Mouse (Mus musculus) midbrain, embryonic 15.5 days (tissue): Measurements from ENCODE around the gene Ffar1. TPM values are rescaled to one million over a fixed set of nuclear protein-coding genes. Genes with fewer than 3 reads are reported as not detected.

ENCODE experiments used
- ATAC-seq: fragments of 200-750 bp; cut with Nextera tagmentation; replicated peaks from 2 replicates; pipeline ENCODE4 v1.8.0; 2017; ENCODE audit warnings: moderate TSS enrichment
- H3K27ac ChIP-seq: fragments of 300-500 bp; sonication (generic); 2 replicates; pipeline ENCODE4 v1.5.1; 2015; ENCODE audit warnings: mild to moderate bottlenecking, inconsistent platforms
- H3K27me3 ChIP-seq: fragments of 300-500 bp; sonication (generic); replicated peaks from 2 replicates; pipeline ENCODE4 v1.6.1; 2015; ENCODE audit warnings: inconsistent platforms
- H3K36me3 ChIP-seq: fragments of 300-500 bp; sonication (generic); replicated peaks from 2 replicates; pipeline ENCODE4 v1.6.1; 2015; ENCODE audit warnings: inconsistent platforms
- H3K4me1 ChIP-seq: fragments of 300-500 bp; sonication (generic); 2 replicates; pipeline ENCODE4 v1.6.1; 2015; ENCODE audit warnings: inconsistent platforms
- H3K4me2 ChIP-seq: fragments of 300-500 bp; sonication (generic); 2 replicates; pipeline ENCODE4 v1.6.1; 2015; ENCODE audit warnings: inconsistent platforms, mild to moderate bottlenecking, moderate library complexity
- H3K4me3 ChIP-seq: fragments of 300-500 bp; sonication (generic); 2 replicates; pipeline ENCODE4 v1.5.1; 2015; ENCODE audit warnings: mild to moderate bottlenecking, inconsistent platforms
- H3K9ac ChIP-seq: fragments of 300-500 bp; sonication (generic); 2 replicates; pipeline ENCODE4 v1.6.1; 2015; ENCODE audit warnings: mild to moderate bottlenecking, inconsistent platforms
- H3K9me3 ChIP-seq: fragments of 300-500 bp; sonication (generic); 2 replicates; pipeline ENCODE4 v1.6.1; 2016; ENCODE audit warnings: inconsistent platforms
- WGBS: fragments of 180-500 bp; shearing (Covaris S2); methylation state at CpG from one replicate; pipeline ENCODE4 v1.1.7; 2015; ENCODE audit warnings: mixed read lengths; 5-methylcytosine and 5-hydroxymethylcytosine counted together
- polyA plus RNA-seq: library from polyadenylated mRNA; unstranded; fragments of >200 nt; fragmentation: Nextera tagmentation; extraction: Ambion mirVana; gene quantifications from 2 replicates; pipeline ENCODE4 v1.2.1, GENCODE M21; 2015

Ffar1 gene
- polyA plus RNA-seq, 1 experiment from 2014 or later, result not detected

DNA sequence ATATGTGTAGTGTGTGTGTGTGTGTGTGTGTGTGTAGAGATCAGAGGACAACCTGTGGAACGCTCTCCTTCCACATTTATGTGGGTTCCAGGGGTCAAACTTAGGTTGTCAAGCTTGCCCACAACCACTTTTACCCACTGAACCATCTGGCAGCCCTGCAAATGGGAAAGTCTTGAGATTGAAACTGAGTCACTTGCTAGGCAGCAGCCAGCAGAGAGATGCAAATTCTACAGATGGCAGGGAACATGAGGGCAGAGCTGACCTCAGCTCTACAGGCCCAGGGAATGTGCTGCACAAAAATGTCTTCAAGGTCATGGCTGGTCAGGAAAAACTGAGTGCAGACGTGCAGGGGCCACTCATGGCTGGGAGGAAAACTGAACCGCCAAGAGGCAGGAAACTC, 20.0 kb upstream of the Ffar1 start:
- Histone ChIP-seq H3K27ac (no peak overlapping the region), H3K9ac (no peak overlapping the region), H3K4me3 (no peak overlapping the region), H3K4me1 (no peaks in the 10 kb centered on the region), H3K4me2 (no peak overlapping the region), H3K27me3 (no peaks in the 10 kb centered on the region), H3K36me3 (no peaks in the 10 kb centered on the region), H3K9me3 (no peaks in the 10 kb centered on the region)
- ATAC-seq, result no peak
- WGBS, result 79% methylated on average over 3 of the region's 3 CpGs

DNA sequence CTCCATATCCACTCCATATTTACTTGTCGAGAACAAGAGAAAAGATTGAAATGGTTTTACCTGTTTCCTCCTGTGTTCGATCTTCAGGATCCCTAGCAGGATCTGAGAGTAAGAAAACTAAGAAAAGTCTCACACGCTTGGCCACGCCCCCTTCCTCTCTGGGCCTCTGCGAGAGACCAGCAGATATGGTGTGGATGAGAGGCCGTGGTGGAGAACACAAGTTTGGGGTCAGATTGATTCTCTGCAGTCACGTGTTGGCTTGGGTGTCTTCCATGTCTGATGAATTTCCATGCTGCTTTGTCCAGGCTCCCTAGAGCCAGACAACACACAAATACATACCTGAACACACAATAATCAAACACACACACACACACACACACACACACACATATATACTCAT, 18.8 kb upstream of the Ffar1 start, which contains the start of gene Cd22:
Gene Cd22, minus strand, starts transcription at position 167 of the 400 bp plus-strand sequence.
- Histone ChIP-seq H3K27ac (no peak within 1 kb of the TSS), H3K4me1 (no peaks in the 10 kb centered on the region), H3K9me3 (no peaks in the 10 kb centered on the region), H3K27me3 (no peaks in the 10 kb centered on the region), H3K9ac (no peak within 1 kb of the TSS), H3K4me3 (no peak within 1 kb of the TSS), H3K36me3 (no peaks in the 10 kb centered on the region), H3K4me2 (no peak within 1 kb of the TSS)
- 74% methylated on average over 7 of the region's 7 CpGs for WGBS
- ATAC-seq, result no peak

DNA sequence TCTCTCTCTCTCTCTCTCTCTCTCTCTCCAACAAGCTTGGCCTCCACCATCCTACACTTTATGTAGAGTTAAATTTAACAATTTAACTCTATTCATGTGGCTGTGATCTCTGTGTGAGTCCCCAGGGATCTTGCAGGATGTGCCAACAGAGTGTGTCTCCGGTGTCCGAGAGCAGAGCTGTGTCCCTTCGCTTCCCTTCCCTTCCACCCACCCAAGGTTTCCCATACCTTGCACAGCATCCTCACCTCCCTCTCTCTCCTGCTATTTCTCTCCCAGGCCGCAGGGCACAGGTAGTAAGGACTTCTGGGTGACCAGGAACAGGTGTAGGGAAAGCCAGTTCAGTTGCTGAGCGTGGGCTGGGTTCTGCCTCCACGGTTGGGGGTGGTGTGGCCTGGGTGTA, 17.6 kb upstream of the Ffar1 start:
- no peak overlapping the region for H3K4me3 ChIP-seq
- H3K9me3 ChIP-seq, result no peaks in the 10 kb centered on the region
- H3K4me2 ChIP-seq, result no peak overlapping the region
- H3K9ac ChIP-seq, result no peak overlapping the region
- H3K27ac ChIP-seq, result no peak overlapping the region
- no peak for ATAC-seq
- H3K4me1 ChIP-seq, result no peaks in the 10 kb centered on the region
- H3K27me3 ChIP-seq, result no peaks in the 10 kb centered on the region
- 81% methylated on average over 6 of the region's 6 CpGs for WGBS
- no peaks in the 10 kb centered on the region for H3K36me3 ChIP-seq

DNA sequence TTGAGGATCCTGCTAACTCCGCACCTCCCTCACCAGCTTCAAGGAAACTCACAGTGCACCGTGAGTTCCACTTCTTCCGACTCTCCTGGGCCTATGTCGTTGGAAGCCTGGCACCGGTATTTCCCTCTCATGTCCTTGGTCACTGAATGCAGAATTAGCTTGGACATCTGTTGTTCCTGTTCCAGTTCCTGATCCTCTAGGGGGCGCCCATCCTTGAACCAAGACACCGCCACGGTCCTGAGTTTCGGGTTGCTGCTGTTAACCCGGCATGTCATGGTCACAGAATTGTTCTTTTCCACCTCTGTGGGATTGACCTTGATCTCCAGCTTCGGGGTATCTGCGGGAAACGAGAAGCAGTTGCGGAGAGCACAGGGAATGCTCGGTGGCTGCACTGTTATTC, 11.7 kb upstream of the Ffar1 start:
- Histone ChIP-seq H3K9me3 (no peaks in the 10 kb centered on the region), H3K36me3 (no peaks in the 10 kb centered on the region), H3K4me2 (peak overlapping the region; percentile 11; the same call in 1 of the 2 replicates), H3K4me3 (no peak overlapping the region), H3K4me1 (no peaks in the 10 kb centered on the region), H3K27me3 (no peaks in the 10 kb centered on the region), H3K9ac (no peak overlapping the region), H3K27ac (no peak overlapping the region)
- no peak for ATAC-seq
- WGBS, result 19% methylated on average over 15 of the region's 15 CpGs

DNA sequence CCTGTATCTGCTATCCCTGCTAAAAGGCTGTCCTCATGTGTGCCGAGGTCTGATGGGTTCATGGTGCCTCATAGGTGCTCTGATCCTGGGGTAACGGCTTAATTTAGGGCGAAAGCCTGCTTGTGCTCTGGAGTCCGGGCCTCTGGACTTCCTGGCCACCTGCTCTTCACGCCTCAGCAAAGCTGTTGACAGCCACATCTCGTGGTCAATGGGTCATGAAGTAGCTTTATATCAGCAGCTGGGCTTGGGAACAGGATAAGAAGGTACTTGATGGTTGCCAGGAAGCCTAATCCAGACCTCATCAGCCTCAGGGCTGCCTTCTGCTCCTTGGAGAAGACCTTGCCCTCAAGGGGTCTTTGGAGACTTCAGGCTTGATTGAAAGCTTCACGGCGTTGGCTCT, 2.0 kb upstream of the Ffar1 start:
- Histone ChIP-seq H3K4me2 (no peak overlapping the region), H3K36me3 (no peaks in the 10 kb centered on the region), H3K9ac (no peak overlapping the region), H3K4me1 (no peaks in the 10 kb centered on the region), H3K9me3 (no peaks in the 10 kb centered on the region), H3K4me3 (no peak overlapping the region), H3K27me3 (no peaks in the 10 kb centered on the region), H3K27ac (no peak overlapping the region)
- ATAC-seq, result no peak
- 66% methylated on average over 8 of the region's 8 CpGs for WGBS

DNA sequence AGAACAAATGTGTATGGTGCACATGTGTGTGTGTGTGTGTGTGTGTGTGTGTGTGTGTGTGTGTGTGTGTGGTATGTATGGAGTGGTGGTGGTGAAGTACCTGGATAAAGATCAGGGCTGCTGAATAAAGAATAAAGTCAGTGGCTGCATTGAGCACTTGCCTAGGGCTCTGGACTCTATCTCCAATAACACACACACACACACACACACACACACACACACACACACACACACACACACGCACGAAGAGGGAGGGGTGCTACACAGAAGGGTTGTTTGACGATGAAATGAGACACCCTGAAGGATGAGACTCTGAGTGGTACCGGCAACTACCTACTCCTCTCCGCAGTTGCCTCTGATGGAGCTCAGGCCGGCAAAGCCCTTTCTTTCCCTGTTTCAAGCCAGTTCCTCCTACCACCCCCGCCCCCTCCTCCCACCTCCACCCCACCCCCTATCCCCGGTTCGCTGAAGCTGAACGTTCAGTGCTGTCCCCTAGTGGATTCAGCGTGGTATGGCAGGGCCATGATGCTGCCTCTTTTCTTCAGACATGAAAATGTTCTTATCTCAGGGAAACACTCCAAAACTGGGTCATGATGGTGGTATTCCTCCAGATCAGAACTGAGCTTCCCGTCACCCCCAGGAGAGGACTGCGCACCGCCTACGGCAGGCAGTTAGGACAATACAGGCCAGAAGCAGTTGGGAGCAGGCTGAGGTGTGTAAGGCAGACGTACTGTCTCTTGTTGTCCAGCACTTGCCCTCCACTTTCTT, 1.5 kb downstream of the Ffar1 start:
- peak overlapping the region; percentile 52 for H3K4me2 ChIP-seq
- no peaks in the 10 kb centered on the region for H3K36me3 ChIP-seq
- no peaks in the 10 kb centered on the region for H3K27me3 ChIP-seq
- peak; percentile 72 for ATAC-seq
- H3K9me3 ChIP-seq, result no peaks in the 10 kb centered on the region
- 8% methylated on average over 15 of the region's 16 CpGs for WGBS
- H3K9ac ChIP-seq, result peak overlapping the region; percentile 6; the same call in 1 of the 2 replicates
- peak overlapping the region; percentile 30 for H3K4me3 ChIP-seq
- no peak overlapping the region for H3K27ac ChIP-seq
- H3K4me1 ChIP-seq, result no peaks in the 10 kb centered on the region

DNA sequence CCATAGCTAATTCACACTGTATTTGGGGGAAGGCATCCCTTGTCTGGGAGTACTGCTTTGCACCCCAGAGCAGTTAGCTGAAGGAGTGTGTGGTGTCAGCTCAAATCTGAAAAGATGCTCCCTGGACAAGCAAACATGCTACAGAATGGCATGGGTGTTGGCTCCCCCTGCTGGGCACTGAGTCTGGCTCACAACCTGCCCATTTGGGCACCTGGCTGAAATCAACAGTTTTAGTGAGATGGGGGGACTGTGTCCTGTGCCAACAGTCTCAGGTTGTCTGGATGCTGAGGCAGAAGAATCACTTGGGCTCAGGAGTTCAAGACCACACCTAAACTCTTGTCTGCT, 2.1 kb downstream of the Ffar1 start:
- H3K4me1 ChIP-seq, result no peaks in the 10 kb centered on the region
- H3K9ac ChIP-seq, result no peak overlapping the region
- H3K4me2 ChIP-seq, result peak overlapping the region; percentile 52; the same call in 1 of the 2 replicates
- H3K4me3 ChIP-seq, result no peak overlapping the region; the same call in 1 of the 2 replicates
- H3K27me3 ChIP-seq, result no peaks in the 10 kb centered on the region
- no peak overlapping the region for H3K27ac ChIP-seq
- H3K9me3 ChIP-seq, result no peaks in the 10 kb centered on the region
- H3K36me3 ChIP-seq, result no peaks in the 10 kb centered on the region
- peak; percentile 73 for ATAC-seq

DNA sequence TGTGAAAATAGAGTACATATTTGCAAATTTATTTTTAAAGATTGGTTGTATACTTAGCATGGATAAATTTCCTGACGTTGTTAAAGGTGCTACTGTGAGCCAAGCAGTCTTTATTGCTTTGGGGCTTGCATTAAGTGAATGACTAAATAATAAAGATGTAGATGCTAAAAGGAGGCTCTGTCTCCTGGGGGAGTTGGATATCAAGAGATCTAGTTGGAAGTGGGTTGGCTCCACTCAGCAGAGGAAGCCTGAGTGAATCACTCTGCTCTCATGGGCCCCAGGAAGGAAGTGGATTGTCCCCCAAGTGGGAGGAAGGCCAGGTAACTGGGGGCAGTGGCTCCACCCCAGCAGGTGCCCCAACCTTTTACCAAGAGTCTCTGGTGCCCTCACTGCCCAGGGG, 3.6 kb downstream of the Ffar1 start:
- Histone ChIP-seq H3K4me1 (no peaks in the 10 kb centered on the region), H3K27ac (no peak overlapping the region), H3K4me3 (no peak overlapping the region), H3K9me3 (no peaks in the 10 kb centered on the region), H3K4me2 (no peak overlapping the region), H3K27me3 (no peaks in the 10 kb centered on the region), H3K9ac (no peak overlapping the region), H3K36me3 (no peaks in the 10 kb centered on the region)
- no peak for ATAC-seq
- 79% methylated on average over 1 of the region's 1 CpGs for WGBS

DNA sequence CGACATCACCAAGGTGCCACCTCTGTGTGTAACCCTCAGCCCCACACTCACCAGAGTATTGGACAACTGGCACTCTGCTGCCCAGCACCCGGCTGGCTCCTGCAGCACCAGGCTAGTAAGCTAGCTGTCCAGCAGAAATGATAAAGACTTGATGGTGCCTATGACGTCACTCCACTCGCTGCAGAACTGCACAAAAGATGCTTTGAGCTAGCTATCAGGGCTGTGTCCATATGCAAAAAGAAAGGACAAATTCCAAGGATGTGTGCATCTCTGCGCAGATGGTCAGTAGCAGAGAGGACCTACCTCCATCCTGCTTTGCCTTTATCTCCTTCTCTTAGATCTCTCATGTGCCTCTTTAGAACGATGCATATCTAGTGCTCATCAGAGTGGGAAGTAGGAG, 5.3 kb downstream of the Ffar1 start, which contains the start of gene Ffar3:
Gene Ffar3, minus strand, starts transcription at position 101 of the 400 bp plus-strand sequence.
- Histone ChIP-seq H3K4me1 (no peaks in the 10 kb centered on the region), H3K4me2 (no peak within 1 kb of the TSS), H3K27ac (no peak within 1 kb of the TSS), H3K9ac (no peak within 1 kb of the TSS), H3K4me3 (no peak within 1 kb of the TSS), H3K9me3 (no peaks in the 10 kb centered on the region), H3K36me3 (no peaks in the 10 kb centered on the region), H3K27me3 (no peaks in the 10 kb centered on the region)
- 85% methylated on average over 6 of the region's 6 CpGs for WGBS
- ATAC-seq, result no peak

DNA sequence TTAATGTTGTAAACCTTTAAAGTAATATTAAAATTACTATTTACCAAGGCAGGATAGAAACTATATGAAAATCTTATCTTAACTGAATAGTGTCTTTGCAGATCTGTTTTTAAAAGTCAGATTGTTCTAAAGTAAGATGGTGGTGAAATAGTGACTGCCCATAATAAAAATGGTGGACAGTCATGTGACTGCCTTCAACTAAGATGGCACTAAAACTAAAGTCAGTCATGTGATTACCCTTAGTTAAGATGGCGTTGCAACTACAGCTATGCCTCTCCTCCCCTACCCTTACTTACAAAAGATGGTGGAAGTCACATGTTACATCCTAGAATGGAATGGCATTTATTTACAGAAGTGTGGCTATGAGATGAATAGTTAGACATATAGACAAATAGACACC, 9.9 kb downstream of the Ffar1 start:
- Histone ChIP-seq H3K27me3 (no peaks in the 10 kb centered on the region), H3K36me3 (no peaks in the 10 kb centered on the region), H3K4me1 (no peaks in the 10 kb centered on the region), H3K9ac (no peak overlapping the region), H3K4me3 (no peak overlapping the region), H3K9me3 (no peaks in the 10 kb centered on the region), H3K4me2 (no peak overlapping the region), H3K27ac (no peak overlapping the region)
- ATAC-seq, result no peak
- 94% methylated on average over 1 of the region's 1 CpGs for WGBS

DNA sequence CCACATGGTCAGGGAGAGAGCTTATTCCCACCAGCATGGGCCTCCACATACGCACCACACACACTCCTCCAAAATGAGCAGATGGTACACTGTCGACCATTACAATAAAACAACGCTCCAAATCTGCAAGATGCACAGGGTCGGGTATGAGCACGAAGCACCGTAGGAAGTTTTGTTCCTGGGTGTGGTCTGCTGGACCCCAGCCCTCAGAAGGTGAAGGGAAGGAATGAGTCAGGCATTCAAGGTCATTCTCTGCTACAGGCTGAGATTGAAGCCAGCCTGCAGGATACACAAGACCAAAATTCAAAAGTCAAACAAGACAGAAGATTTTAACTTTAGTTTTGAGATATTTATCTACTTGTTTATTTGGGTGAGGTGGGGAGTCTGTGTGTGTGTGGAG, 13.4 kb downstream of the Ffar1 start:
- Histone ChIP-seq H3K9me3 (no peaks in the 10 kb centered on the region), H3K4me3 (no peak overlapping the region), H3K27ac (no peak overlapping the region), H3K9ac (no peak overlapping the region), H3K4me2 (no peak overlapping the region), H3K4me1 (peaks cover 10% of the 10 kb centered on the region), H3K36me3 (no peaks in the 10 kb centered on the region), H3K27me3 (no peaks in the 10 kb centered on the region)
- no peak for ATAC-seq
- WGBS, result 72% methylated on average over 6 of the region's 6 CpGs

DNA sequence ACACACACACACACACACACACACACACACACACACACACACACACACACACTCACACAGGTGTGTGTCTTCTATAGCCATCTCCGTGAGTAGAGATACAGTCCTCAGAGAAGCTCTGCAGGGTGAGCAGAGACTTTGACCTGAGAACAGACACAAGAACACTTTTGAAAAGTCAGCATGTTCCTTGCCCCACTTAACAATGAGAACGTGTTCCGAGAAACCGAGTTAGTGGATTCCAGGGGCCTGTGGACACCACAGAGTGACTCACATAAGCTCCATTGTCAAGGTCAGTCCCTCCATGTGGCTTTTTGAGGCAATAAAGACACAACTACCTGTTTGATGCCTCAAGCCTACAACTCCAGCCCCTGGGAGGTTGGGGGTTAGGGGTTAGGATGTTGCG, 14.0 kb downstream of the Ffar1 start:
- Histone ChIP-seq H3K4me1 (peaks cover 10% of the 10 kb centered on the region), H3K9me3 (no peaks in the 10 kb centered on the region), H3K9ac (no peak overlapping the region), H3K4me3 (no peak overlapping the region), H3K27ac (no peak overlapping the region), H3K4me2 (no peak overlapping the region), H3K27me3 (no peaks in the 10 kb centered on the region), H3K36me3 (no peaks in the 10 kb centered on the region)
- ATAC-seq, result no peak
- WGBS, result 79% methylated on average over 5 of the region's 5 CpGs

DNA sequence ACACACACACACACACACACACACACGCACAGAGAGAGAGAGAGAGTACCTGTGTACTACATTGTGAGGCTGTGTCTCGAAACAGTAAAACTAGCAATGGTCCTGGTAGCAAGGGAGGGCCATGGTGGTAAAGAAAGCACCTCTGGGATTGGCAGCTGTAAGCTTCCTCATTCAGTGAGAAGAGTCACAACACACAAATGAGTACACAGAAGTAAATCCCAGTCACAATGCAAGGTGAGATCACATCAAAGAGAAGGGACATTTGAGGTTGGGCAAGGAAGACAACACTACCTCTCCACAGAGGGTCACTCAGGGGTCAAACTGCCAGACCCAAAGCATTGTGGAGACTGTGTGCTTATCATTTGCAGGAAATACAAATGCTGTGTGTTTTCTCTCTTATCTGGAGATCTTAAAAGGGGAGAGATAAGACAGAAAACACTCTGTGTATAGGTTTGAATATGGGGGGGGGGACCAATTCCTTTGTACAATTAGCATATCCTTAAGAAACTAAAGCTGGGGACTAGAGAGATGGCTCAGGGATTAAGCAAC, 14.8 kb downstream of the Ffar1 start:
- Histone ChIP-seq H3K4me1 (peaks cover 10% of the 10 kb centered on the region), H3K9me3 (no peaks in the 10 kb centered on the region), H3K9ac (no peak overlapping the region), H3K36me3 (no peaks in the 10 kb centered on the region), H3K27me3 (no peaks in the 10 kb centered on the region), H3K4me3 (no peak overlapping the region), H3K4me2 (no peak overlapping the region), H3K27ac (no peak overlapping the region)
- ATAC-seq, result no peak
- 73% methylated on average over 2 of the region's 2 CpGs for WGBS
